Mouse (Mus musculus) kidney, embryonic 15.5 days (tissue): Measurements from ENCODE around the gene Cuedc2. TPM values are rescaled to one million over a fixed set of nuclear protein-coding genes. Genes with fewer than 3 reads are reported as not detected.
A peak's percentile ranks its signal among the peaks of the same experiment; 100 is the strongest.

ENCODE experiments used
- ATAC-seq: fragments of 200-750 bp; cut with Nextera tagmentation; replicated peaks from 2 replicates; pipeline ENCODE4 v1.8.0; 2017; ENCODE audit warnings: moderate TSS enrichment; ENCODE audit not compliant: low FRiP score
- H3K27ac ChIP-seq: fragments of 300-500 bp; sonication (generic); 2 replicates; pipeline ENCODE4 v1.5.1; 2015; ENCODE audit warnings: mild to moderate bottlenecking, inconsistent platforms
- H3K27me3 ChIP-seq: fragments of 300-500 bp; sonication (generic); 2 replicates; pipeline ENCODE4 v1.6.1; 2015; ENCODE audit warnings: inconsistent platforms
- H3K36me3 ChIP-seq: fragments of 300-500 bp; sonication (generic); 2 replicates; pipeline ENCODE4 v1.6.1; 2015; ENCODE audit warnings: inconsistent platforms
- H3K4me1 ChIP-seq: fragments of 300-500 bp; sonication (generic); 2 replicates; pipeline ENCODE4 v1.6.1; 2015; ENCODE audit warnings: inconsistent platforms
- H3K4me2 ChIP-seq: fragments of 300-500 bp; sonication (generic); 2 replicates; pipeline ENCODE4 v1.6.1; 2015; ENCODE audit warnings: moderate library complexity, mild to moderate bottlenecking, inconsistent platforms
- H3K4me3 ChIP-seq: fragments of 300-500 bp; sonication (generic); replicated peaks from 2 replicates; pipeline ENCODE4 v1.5.1; 2015; ENCODE audit warnings: mild to moderate bottlenecking, inconsistent platforms
- H3K9ac ChIP-seq: fragments of 300-500 bp; sonication (generic); 2 replicates; pipeline ENCODE4 v1.6.1; 2015; ENCODE audit warnings: mild to moderate bottlenecking, inconsistent platforms
- H3K9me3 ChIP-seq: fragments of 300-500 bp; sonication (generic); replicated peaks from 2 replicates; pipeline ENCODE4 v1.6.1; 2016; ENCODE audit warnings: inconsistent platforms
- WGBS: fragments of 180-500 bp; shearing (Covaris S2); methylation state at CpG from one replicate; pipeline ENCODE4 v1.1.7; 2015; ENCODE audit warnings: mixed read lengths; 5-methylcytosine and 5-hydroxymethylcytosine counted together
- polyA plus RNA-seq: library from polyadenylated mRNA; unstranded; fragments of >200 nt; fragmentation: Nextera tagmentation; extraction: Ambion mirVana; gene quantifications from 2 replicates; pipeline ENCODE4 v1.2.1, GENCODE M21; 2015

Cuedc2 gene
- polyA plus RNA-seq: 158 and 177 TPM in 2 replicates

DNA sequence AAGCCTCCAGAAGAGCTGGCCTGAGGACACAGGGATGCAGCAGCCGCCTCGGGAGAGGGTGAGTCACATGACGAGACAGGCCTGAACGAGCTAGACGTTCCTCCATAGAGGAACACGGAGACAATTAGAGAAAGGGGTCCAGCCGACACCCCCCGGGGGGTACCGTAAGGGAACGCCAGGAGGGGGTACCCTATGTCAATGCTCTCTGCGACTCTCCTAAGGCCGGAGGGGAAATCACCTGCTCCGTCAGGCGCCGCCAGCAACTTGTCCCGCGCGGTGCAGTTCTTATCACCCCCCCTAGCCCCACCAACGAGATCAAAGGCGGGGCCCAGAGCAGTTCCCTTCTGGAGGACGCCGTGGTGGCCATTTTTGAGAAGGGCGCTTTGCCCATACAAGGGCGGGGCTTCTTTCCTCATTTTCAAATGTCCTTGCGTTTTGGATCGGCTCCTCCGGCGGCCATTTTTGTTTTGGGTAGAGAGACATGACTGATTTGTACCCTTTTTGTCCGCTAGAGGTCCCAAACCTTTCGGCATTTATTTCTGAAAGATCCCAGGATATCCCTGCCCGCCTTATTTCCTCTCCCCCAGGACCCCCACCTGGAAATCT is at the start of gene Cuedc2:
Cuedc2 (minus strand) TSS at position 372 of the 606 bp plus-strand sequence.
- Histone ChIP-seq H3K4me2 (peak within 1 kb of the TSS; percentile 68), H3K4me1 (peaks cover 32% of the 10 kb centered on the region), H3K9ac (peak within 1 kb of the TSS; percentile 77), H3K27me3 (peaks cover 4% of the 10 kb centered on the region), H3K27ac (peak within 1 kb of the TSS; percentile 62), H3K4me3 (peak within 1 kb of the TSS; percentile 92), H3K9me3 (no peaks in the 10 kb centered on the region), H3K36me3 (no peaks in the 10 kb centered on the region)
- peak; percentile 78 for ATAC-seq
- under 1% methylated on average over 31 of the region's 31 CpGs for WGBS

GRCm38 (mm10) chr19:46382275-46382674 is 43.8 kb upstream of the Cuedc2 start:
- Histone ChIP-seq H3K9ac (no peak overlapping the region), H3K27me3 (no peaks in the 10 kb centered on the region), H3K4me2 (no peak overlapping the region), H3K9me3 (no peaks in the 10 kb centered on the region), H3K27ac (no peak overlapping the region), H3K36me3 (peaks cover 94% of the 10 kb centered on the region), H3K4me3 (no peak overlapping the region), H3K4me1 (no peaks in the 10 kb centered on the region)
- ATAC-seq: no peak
- WGBS: 87% methylated on average over 9 of the region's 9 CpGs

GRCm38 (mm10) chr19:46375891-46376290 is 37.4 kb upstream of the Cuedc2 start:
- Histone ChIP-seq H3K9me3 (no peaks in the 10 kb centered on the region), H3K9ac (no peak overlapping the region), H3K27ac (no peak overlapping the region), H3K4me3 (no peak overlapping the region), H3K27me3 (no peaks in the 10 kb centered on the region), H3K4me2 (no peak overlapping the region), H3K4me1 (peaks cover 8% of the 10 kb centered on the region), H3K36me3 (peaks cover 49% of the 10 kb centered on the region)
- WGBS: 62% methylated on average over 4 of the region's 4 CpGs
- ATAC-seq: no peak

DNA sequence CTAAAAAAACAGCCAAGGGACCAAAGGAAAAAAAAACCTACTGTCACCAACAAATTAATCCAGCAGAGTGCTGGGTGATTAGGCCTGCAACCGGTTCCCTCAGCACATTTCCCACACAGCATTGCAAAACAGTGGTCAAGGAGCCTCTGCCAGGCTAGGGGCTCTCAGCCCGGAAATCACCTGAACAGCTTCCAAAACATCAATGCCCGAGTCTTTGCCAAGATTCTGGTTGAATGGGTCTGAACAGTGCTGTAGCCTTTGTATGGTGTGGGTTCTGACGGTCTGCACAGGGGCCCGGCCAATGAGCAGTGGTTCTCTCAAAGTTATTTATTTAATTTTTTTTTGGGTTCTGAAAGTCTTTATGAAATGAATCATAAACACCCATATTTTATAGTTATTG is 37.0 kb upstream of the Cuedc2 start:
- Histone ChIP-seq H3K4me1 (peaks cover 8% of the 10 kb centered on the region), H3K36me3 (peaks cover 45% of the 10 kb centered on the region), H3K9ac (no peak overlapping the region), H3K27me3 (no peaks in the 10 kb centered on the region), H3K4me3 (no peak overlapping the region), H3K9me3 (no peaks in the 10 kb centered on the region), H3K27ac (no peak overlapping the region), H3K4me2 (no peak overlapping the region)
- WGBS: 66% methylated on average over 5 of the region's 5 CpGs
- ATAC-seq: no peak

GRCm38 (mm10) chr19:46374477-46375088 is 36.1 kb upstream of the Cuedc2 start:
- Histone ChIP-seq H3K4me1 (peaks cover 8% of the 10 kb centered on the region), H3K36me3 (peaks cover 36% of the 10 kb centered on the region), H3K4me2 (no peak overlapping the region), H3K27me3 (no peaks in the 10 kb centered on the region), H3K9ac (no peak overlapping the region), H3K4me3 (no peak overlapping the region), H3K27ac (no peak overlapping the region), H3K9me3 (no peaks in the 10 kb centered on the region)
- 50% methylated on average over 21 of the region's 21 CpGs for WGBS
- peak; percentile 31; the same call in 1 of the 2 replicates for ATAC-seq

GRCm38 (mm10) chr19:46369204-46369603 is 30.7 kb upstream of the Cuedc2 start:
- H3K36me3 ChIP-seq: no peaks in the 10 kb centered on the region
- H3K9ac ChIP-seq: no peak overlapping the region
- no peak overlapping the region for H3K4me2 ChIP-seq
- no peak overlapping the region for H3K27ac ChIP-seq
- ATAC-seq: peak; percentile 46; the same call in 1 of the 2 replicates
- WGBS: 14% methylated on average over 4 of the region's 4 CpGs
- no peaks in the 10 kb centered on the region for H3K9me3 ChIP-seq
- H3K27me3 ChIP-seq: no peaks in the 10 kb centered on the region
- no peak overlapping the region for H3K4me3 ChIP-seq
- peaks cover 1% of the 10 kb centered on the region for H3K4me1 ChIP-seq

DNA sequence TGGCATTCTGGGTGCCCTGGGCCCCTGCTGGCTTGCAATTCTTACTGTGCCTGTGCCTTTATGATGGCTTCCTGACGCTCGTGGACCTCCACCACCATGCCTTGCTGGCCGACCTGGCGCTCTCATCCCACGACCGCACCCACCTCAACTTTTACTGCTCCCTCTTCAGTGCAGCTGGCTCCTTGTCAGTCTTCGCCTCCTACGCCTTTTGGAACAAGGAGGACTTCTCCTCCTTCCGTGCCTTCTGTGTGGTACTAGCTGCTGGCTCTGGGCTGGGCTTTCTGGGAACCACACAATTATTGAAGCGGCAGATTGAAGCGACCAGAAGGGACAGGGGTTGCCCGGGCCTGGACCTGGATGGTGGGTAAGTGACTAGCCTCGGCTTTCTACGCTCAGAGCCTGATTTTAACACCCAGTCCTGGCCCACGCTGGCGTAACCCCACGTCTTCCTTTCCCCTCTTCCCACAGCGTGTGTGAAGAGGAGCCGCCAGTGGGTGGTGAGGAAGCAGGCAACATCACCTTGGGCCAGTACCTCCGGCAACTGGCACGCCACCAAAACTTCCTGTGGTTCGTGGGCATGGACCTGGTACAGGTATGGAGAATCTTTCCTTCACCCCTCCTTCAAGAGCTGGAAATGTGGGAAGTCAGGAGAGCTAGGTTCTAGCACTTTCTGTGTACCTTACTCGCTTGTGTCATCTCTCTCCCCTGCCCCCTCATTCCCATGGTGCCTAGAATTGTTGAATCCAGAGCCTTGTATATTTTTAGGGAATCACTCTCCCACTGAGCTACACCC is 29.5 kb upstream of the Cuedc2 start:
- Histone ChIP-seq H3K36me3 (no peaks in the 10 kb centered on the region), H3K27me3 (no peaks in the 10 kb centered on the region), H3K4me3 (no peak overlapping the region), H3K27ac (no peak overlapping the region), H3K9me3 (no peaks in the 10 kb centered on the region), H3K9ac (no peak overlapping the region), H3K4me2 (no peak overlapping the region), H3K4me1 (no peaks in the 10 kb centered on the region; the same call in 1 of the 2 replicates)
- ATAC-seq: no peak
- WGBS: 80% methylated on average over 23 of the region's 23 CpGs

- Histone ChIP-seq H3K9ac (no peak overlapping the region), H3K4me3 (no peak overlapping the region), H3K4me1 (peaks cover under 1% of the 10 kb centered on the region; the same call in 1 of the 2 replicates), H3K27me3 (peaks cover under 1% of the 10 kb centered on the region), H3K36me3 (no peaks in the 10 kb centered on the region), H3K4me2 (no peak overlapping the region), H3K9me3 (no peaks in the 10 kb centered on the region), H3K27ac (no peak overlapping the region)
- no peak for ATAC-seq
- WGBS: 80% methylated on average over 11 of the region's 11 CpGs
These were observed 24.9 kb upstream of the Cuedc2 start for GRCm38 (mm10) chr19:46363294-46364009.

DNA sequence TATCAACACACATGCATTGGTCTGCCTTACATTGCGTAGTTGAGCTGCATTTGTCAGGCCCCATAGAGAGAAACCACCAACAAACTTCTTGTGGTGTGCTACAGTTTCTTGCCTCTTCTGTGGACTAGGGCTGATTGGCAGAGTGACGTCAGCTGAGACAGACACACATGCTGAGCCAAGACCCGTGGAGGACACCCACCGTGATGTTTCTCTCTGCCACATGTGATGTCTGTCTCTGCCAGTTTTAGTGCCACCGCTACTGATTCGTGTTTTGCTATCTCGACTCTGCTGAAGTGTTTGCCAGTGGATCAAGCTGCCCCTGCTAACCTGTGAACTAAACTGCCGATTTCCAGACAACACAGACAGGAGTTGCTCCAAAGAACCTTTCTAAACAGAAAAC is 23.6 kb upstream of the Cuedc2 start:
- no peak overlapping the region for H3K4me2 ChIP-seq
- H3K9ac ChIP-seq: no peak overlapping the region
- H3K27ac ChIP-seq: no peak overlapping the region
- no peaks in the 10 kb centered on the region for H3K9me3 ChIP-seq
- H3K27me3 ChIP-seq: peaks cover 9% of the 10 kb centered on the region
- H3K4me1 ChIP-seq: peaks cover 13% of the 10 kb centered on the region
- H3K4me3 ChIP-seq: no peak overlapping the region
- no peak for ATAC-seq
- no peaks in the 10 kb centered on the region for H3K36me3 ChIP-seq
- 85% methylated on average over 8 of the region's 8 CpGs for WGBS

DNA sequence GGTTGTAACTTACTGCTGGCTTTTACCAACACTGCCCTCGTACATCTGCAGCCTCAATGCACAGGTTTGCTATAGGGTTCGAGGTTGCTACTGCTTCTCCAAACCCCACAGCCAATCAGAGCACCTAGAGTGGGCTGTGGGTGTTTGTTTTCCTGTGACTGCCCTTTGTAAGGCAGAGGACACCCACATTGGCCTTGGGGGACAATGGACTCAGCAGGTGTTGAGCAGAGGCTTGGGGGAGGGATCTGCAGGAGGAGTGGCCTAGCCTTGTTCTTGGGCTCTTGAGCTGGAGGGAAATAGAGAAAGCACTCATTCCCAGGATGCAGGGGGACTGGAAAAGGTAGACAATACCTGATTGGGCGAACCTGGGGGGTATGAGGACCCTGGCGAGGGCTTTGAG is 19.9 kb upstream of the Cuedc2 start:
- 62% methylated on average over 4 of the region's 4 CpGs for WGBS

DNA sequence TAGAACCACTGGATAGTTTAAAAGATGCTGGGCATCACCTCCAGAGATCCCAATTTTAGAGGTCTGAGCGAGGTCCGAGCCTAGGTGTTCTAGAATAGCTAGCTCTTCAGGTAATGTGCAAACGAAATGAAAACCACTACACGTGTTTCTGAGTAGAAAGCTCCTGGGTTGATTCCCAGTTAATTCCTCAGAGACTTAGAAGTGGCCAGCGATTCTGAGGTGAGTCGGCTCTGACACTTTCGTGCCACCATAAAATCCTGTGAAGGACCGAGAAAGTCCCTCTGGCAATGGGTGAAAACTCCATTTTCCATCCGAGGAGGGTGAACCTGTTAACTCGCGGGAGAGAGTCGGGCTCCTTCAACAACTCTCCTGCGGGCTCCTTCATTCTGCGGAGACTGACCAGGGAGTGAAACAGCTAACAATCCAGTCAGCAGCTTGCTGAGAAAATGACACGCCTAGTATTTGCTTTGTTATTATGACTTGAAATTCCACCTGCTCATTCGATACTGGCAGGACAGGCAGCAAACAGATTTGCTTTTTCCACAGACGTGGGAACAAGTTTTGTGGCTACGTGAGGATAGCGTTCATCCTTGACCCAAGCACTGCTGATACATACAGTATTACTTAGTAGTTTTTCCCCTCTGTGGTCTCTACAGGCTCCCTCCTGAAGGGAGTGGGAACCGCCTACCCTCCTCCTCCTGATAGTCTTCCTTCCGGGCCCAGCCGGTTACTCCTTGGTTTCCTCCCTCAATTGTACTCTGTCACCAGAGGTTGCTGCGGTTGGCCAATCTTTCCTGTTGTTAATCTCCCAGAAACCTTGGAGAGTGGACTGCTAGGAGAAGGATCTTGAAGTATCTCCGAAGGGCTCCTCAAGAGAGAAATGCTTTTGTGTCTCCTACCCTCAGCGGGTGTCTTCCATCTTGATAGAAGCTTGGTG is 19.1 kb upstream of the Cuedc2 start:
- Histone ChIP-seq H3K4me3 (peak overlapping the region; percentile 54), H3K4me1 (peaks cover 20% of the 10 kb centered on the region), H3K9ac (peak overlapping the region; percentile 48), H3K27ac (peak overlapping the region; percentile 64), H3K4me2 (peak overlapping the region; percentile 77), H3K36me3 (no peaks in the 10 kb centered on the region), H3K27me3 (peaks cover 12% of the 10 kb centered on the region), H3K9me3 (no peaks in the 10 kb centered on the region)
- WGBS: 14% methylated on average over 25 of the region's 25 CpGs
- ATAC-seq: no peak

More for the DNA sequence above, 19.9 kb upstream of the Cuedc2 start:
- no peaks in the 10 kb centered on the region for H3K36me3 ChIP-seq
- H3K27me3 ChIP-seq: peaks cover 12% of the 10 kb centered on the region
- H3K9ac ChIP-seq: no peak overlapping the region
- no peak for ATAC-seq
- H3K4me1 ChIP-seq: peaks cover 20% of the 10 kb centered on the region
- H3K27ac ChIP-seq: peak overlapping the region; percentile 64
- H3K9me3 ChIP-seq: no peaks in the 10 kb centered on the region
- H3K4me3 ChIP-seq: no peak overlapping the region
- peak overlapping the region; percentile 77 for H3K4me2 ChIP-seq
